ENCODE assay signal across 10 mouse cellular contexts in genomic region chr3:90627807-90628206, GRCm38 (mm10). TPM values are rescaled to one million over a fixed set of nuclear protein-coding genes. Genes with fewer than 3 reads are reported as not detected.
DNase-seq lines count a peak whose midpoint lies in the region; ATAC-seq and TF ChIP-seq lines count a peak whose summit lies in the region.
"Had no signal": no experiment of that assay in that cellular context is flagged by ENCODE, and none has a peak within 500 bp of the region (broad histone marks: within the 10 kb centered on the region; RNA-seq: fewer than 3 reads in every experiment).

No protein-coding gene starts in this region.

- no peak overlapping the region for H3K4me2 ChIP-seq in hindbrain, postnatal 0 days (ENCODE audit: low read depth, low read length)
- no peak overlapping the region for H3K4me2 ChIP-seq in hindbrain, embryonic 12.5 days (replicated peaks)

- TF ChIP-seq EP300 in ES-Bruce4 (IDR thresholded peaks at IDR 0.05; ENCODE audit: insufficient read depth, low read depth, low read length): no peak

- peak; percentile 40 for DNase-seq in hindbrain, postnatal 0 days (ENCODE audit: low spot score)
- peak; percentile 49 to 60 for DNase-seq in B cell, adult 2 months
- peak; percentile 30 for DNase-seq in kidney, postnatal 14 days
- no peak for DNase-seq in right cerebral cortex, adult 18-20 months
- DNase-seq in layer of hippocampus, postnatal 25 days (ENCODE audit: extremely low spot score in 1 of 2, low spot score in 1 of 2): no peak

- peaks cover 8% of the 10 kb centered on the region; the same call in 1 of the 2 replicates for H3K4me1 ChIP-seq in hindbrain, postnatal 0 days (ENCODE audit: insufficient read depth, low read length)
- H3K4me1 ChIP-seq in hindbrain, embryonic 12.5 days: peaks cover 11% of the 10 kb centered on the region
- H3K4me1 ChIP-seq in ES-Bruce4 (ENCODE audit: control insufficient read depth, insufficient read depth, low read length): no peaks in the 10 kb centered on the region

- no peak for TF ChIP-seq POLR2A in ES-Bruce4 (IDR thresholded peaks at IDR 0.05; ENCODE audit: insufficient read depth, low read length)

- H3K36me3 ChIP-seq in hindbrain, postnatal 0 days (ENCODE audit: insufficient read depth, low read length): no peaks in the 10 kb centered on the region
- no peaks in the 10 kb centered on the region for H3K36me3 ChIP-seq in hindbrain, embryonic 12.5 days
- H3K36me3 ChIP-seq in ES-Bruce4 (ENCODE audit: control insufficient read depth, insufficient read depth, low read length, poor library complexity, severe bottlenecking): no peaks in the 10 kb centered on the region
- H3K36me3 ChIP-seq: limb, embryonic 10.5 days had no signal

- peak; percentile 70 for ATAC-seq in hindbrain, postnatal 0 days
- no peak for ATAC-seq in hindbrain, embryonic 12.5 days (ENCODE audit: low FRiP score)

- no peak overlapping the region for H3K9ac ChIP-seq in hindbrain, postnatal 0 days (replicated peaks; ENCODE audit: low read length)
- no peak overlapping the region for H3K9ac ChIP-seq in hindbrain, embryonic 12.5 days
- H3K9ac ChIP-seq in ES-Bruce4 (ENCODE audit: low read depth, poor library complexity, severe bottlenecking): no peak overlapping the region

- H3K9me3 ChIP-seq in hindbrain, postnatal 0 days (ENCODE audit: low read length): no peaks in the 10 kb centered on the region
- no peaks in the 10 kb centered on the region for H3K9me3 ChIP-seq in hindbrain, embryonic 12.5 days (replicated peaks)
- H3K9me3 ChIP-seq in ES-Bruce4 (replicated peaks; ENCODE audit: control insufficient read depth, insufficient read depth, low read length, poor library complexity, severe bottlenecking): no peaks in the 10 kb centered on the region
- H3K9me3 ChIP-seq: limb, embryonic 10.5 days had no signal

- no peaks in the 10 kb centered on the region for H3K27me3 ChIP-seq in hindbrain, postnatal 0 days (ENCODE audit: insufficient read depth, low read length)
- H3K27me3 ChIP-seq in hindbrain, embryonic 12.5 days: no peaks in the 10 kb centered on the region
- H3K27me3 ChIP-seq in ES-Bruce4 (ENCODE audit: control insufficient read depth, insufficient read depth, low read length, poor library complexity, severe bottlenecking): 0 out of 2 replicates have a peak, but pooled peaks cover 1% of the 10 kb centered on the region

- H3K27ac ChIP-seq in hindbrain, postnatal 0 days: no peak overlapping the region
- H3K27ac ChIP-seq in hindbrain, embryonic 12.5 days: no peak overlapping the region
- H3K27ac ChIP-seq in ES-Bruce4 (ENCODE audit: insufficient read depth, low read length): no peak overlapping the region
- H3K27ac ChIP-seq: limb, embryonic 10.5 days had no signal

- H3K4me3 ChIP-seq in hindbrain, postnatal 0 days (ENCODE audit: low read length): no peak overlapping the region
- no peak overlapping the region for H3K4me3 ChIP-seq in hindbrain, embryonic 12.5 days
- H3K4me3 ChIP-seq in ES-Bruce4 (ENCODE audit: low read depth, low read length): no peak overlapping the region
- H3K4me3 ChIP-seq: limb, embryonic 10.5 days had no signal

- peak; percentile 79 for TF ChIP-seq CTCF in hindbrain, postnatal 0 days (IDR thresholded peaks at IDR 0.05; ENCODE audit: low read depth)
- TF ChIP-seq CTCF in ES-Bruce4 (IDR thresholded peaks at IDR 0.05; ENCODE audit: low read depth, low read length): peak; percentile 43

- 61% methylated on average over 4 of the region's 4 CpGs for WGBS in hindbrain, postnatal 0 days
- WGBS in hindbrain, embryonic 12.5 days: 67% methylated on average over 4 of the region's 4 CpGs

RNA-seq across cellular contexts. Expression of gene S100a6, which starts 15.1 kb away (rescaled TPM):
- 4.4 and 12.9 TPM in 2 replicates for total RNA-seq in hindbrain, postnatal 0 days (2014; rRNA removed)
- 53.8 and 59.0 TPM in 2 replicates for polyA plus RNA-seq in hindbrain, postnatal 0 days (2015; fragmentation: Nextera tagmentation; extraction: Ambion mirVana)
- polyA plus RNA-seq in hindbrain, embryonic 12.5 days (2016; fragmentation: Nextera tagmentation; extraction: Ambion mirVana): 28.5 and 30.3 TPM in 2 replicates
- 516 and 526 TPM in 2 replicates for polyA plus RNA-seq in ES-Bruce4 (2011; ENCODE audit: insufficient read depth, insufficient read length, low read depth, missing spikeins)
- 10 to 100 TPM; 23.1 to 24.9 TPM for total RNA-seq in layer of hippocampus, postnatal 25 days (2021)

RNA-seq across cellular contexts. Expression of gene S100a5, which starts 19.5 kb away (rescaled TPM):
- not detected in 2 replicates for total RNA-seq in hindbrain, postnatal 0 days (2014; rRNA removed)
- not detected in 2 replicates for polyA plus RNA-seq in hindbrain, postnatal 0 days (2015; fragmentation: Nextera tagmentation; extraction: Ambion mirVana)
- polyA plus RNA-seq in hindbrain, embryonic 12.5 days (2016; fragmentation: Nextera tagmentation; extraction: Ambion mirVana): not detected in 2 replicates
- not detected in 2 replicates for polyA plus RNA-seq in ES-Bruce4 (2011; ENCODE audit: insufficient read depth, insufficient read length, low read depth, missing spikeins)
- total RNA-seq in layer of hippocampus, postnatal 25 days (2021): not detected
- total RNA-seq: adrenal gland, postnatal 4 days had no signal
- polyA plus RNA-seq: limb, embryonic 10.5 days had no signal

RNA-seq across cellular contexts. Expression of gene S100a4, which starts 24.2 kb away (rescaled TPM):
- 3.0 TPM in 1 of 2 replicates, not detected in the other for total RNA-seq in hindbrain, postnatal 0 days (2014; rRNA removed)
- 2.3 and 3.1 TPM in 2 replicates for polyA plus RNA-seq in hindbrain, postnatal 0 days (2015; fragmentation: Nextera tagmentation; extraction: Ambion mirVana)
- 1.2 and 1.3 TPM in 2 replicates for polyA plus RNA-seq in hindbrain, embryonic 12.5 days (2016; fragmentation: Nextera tagmentation; extraction: Ambion mirVana)
- polyA plus RNA-seq in ES-Bruce4 (2011; ENCODE audit: insufficient read depth, insufficient read length, low read depth, missing spikeins): 11.0 and 15.5 TPM in 2 replicates
- 1 to 10 TPM; 4.1 to 6.5 TPM for total RNA-seq in layer of hippocampus, postnatal 25 days (2021)

RNA-seq across cellular contexts. Expression of gene S100a7a, which starts 26.0 kb away (rescaled TPM):
- total RNA-seq in hindbrain, postnatal 0 days (2014; rRNA removed): not detected in 2 replicates
- polyA plus RNA-seq in hindbrain, postnatal 0 days (2015; fragmentation: Nextera tagmentation; extraction: Ambion mirVana): not detected in 2 replicates
- not detected in 2 replicates for polyA plus RNA-seq in hindbrain, embryonic 12.5 days (2016; fragmentation: Nextera tagmentation; extraction: Ambion mirVana)
- polyA plus RNA-seq in ES-Bruce4 (2011; ENCODE audit: insufficient read depth, insufficient read length, low read depth, missing spikeins): 0.79 TPM in 1 of 2 replicates, not detected in the other
- under 1 TPM; 0.20 to 0.28 TPM for total RNA-seq in layer of hippocampus, postnatal 25 days (2021)
- total RNA-seq: adrenal gland, postnatal 4 days had no signal
- polyA plus RNA-seq: limb, embryonic 10.5 days; stomach, embryonic 14.5 days had no signal

RNA-seq across cellular contexts. Expression of gene Gm42674, which starts 26.1 kb away (rescaled TPM):
- total RNA-seq in hindbrain, postnatal 0 days (2014; rRNA removed): not detected in 2 replicates
- polyA plus RNA-seq in hindbrain, postnatal 0 days (2015; fragmentation: Nextera tagmentation; extraction: Ambion mirVana): not detected in 2 replicates
- not detected in 2 replicates for polyA plus RNA-seq in hindbrain, embryonic 12.5 days (2016; fragmentation: Nextera tagmentation; extraction: Ambion mirVana)
- polyA plus RNA-seq in ES-Bruce4 (2011; ENCODE audit: insufficient read depth, insufficient read length, low read depth, missing spikeins): 5.1 TPM in 1 of 2 replicates, not detected in the other
- not detected for total RNA-seq in layer of hippocampus, postnatal 25 days (2021)
- total RNA-seq: adrenal gland, postnatal 4 days had no signal
- polyA plus RNA-seq: limb, embryonic 10.5 days; stomach, embryonic 14.5 days had no signal

Comparison
In these comparisons a context has a peak if more than half of its experiments do, and no peak if none do; other contexts are left out.
1. DNase-seq: peak in hindbrain, postnatal 0 days (single experiment), B cell, adult 2 months (2 of 2) and kidney, postnatal 14 days (single experiment); none in right cerebral cortex, adult 18-20 months (single experiment) and layer of hippocampus, postnatal 25 days (0 of 2).